Mouse (Mus musculus): ENCODE data around the gene Dnaaf2.

- TF ChIP-seq CTCF (IDR thresholded peaks at IDR 0.05; ENCODE audit: control insufficient read depth, insufficient read depth, insufficient replicate concordance, low read depth, low read length) = no peak
- TF ChIP-seq POLR2A (IDR thresholded peaks at IDR 0.05; ENCODE audit: control insufficient read depth, low read depth, low read length) = no peak
Observed at GRCm38 (mm10) chr12:69158366-69158764, 39.9 kb downstream of the Dnaaf2 start.

Data from testis, adult 2 months (tissue).